Mouse (Mus musculus): ENCODE data around the gene Tmem119.

- TF ChIP-seq EP300 (IDR thresholded peaks at IDR 0.05; ENCODE audit: low read depth) (no peak), CTCF (IDR thresholded peaks at IDR 0.05; ENCODE audit: low read depth) (no peak)
These were observed 27.3 kb downstream of the Tmem119 start for GRCm38 (mm10) chr5:113772905-113773519.

Measured in liver, postnatal 0 days (tissue).